Mouse (Mus musculus) liver, embryonic 11.5 days (tissue): ENCODE measurements around the gene B4galt5. TPM values are rescaled to one million over a fixed set of nuclear protein-coding genes. Genes with fewer than 3 reads are reported as not detected.
A peak's percentile ranks its signal among the peaks of the same experiment; 100 is the strongest.

Experiments
- ATAC-seq: fragments of 200-750 bp; cut with Nextera tagmentation; replicated peaks from 2 replicates; pipeline ENCODE4 v1.8.0; 2017; ENCODE audit warnings: moderate number of reproducible peaks, mild to moderate bottlenecking, moderate TSS enrichment, moderate library complexity; ENCODE audit not compliant: low FRiP score
- DNase-seq: peaks from one replicate; pipeline ENCODE4 v3.0.0-alpha.2; 2017; ENCODE audit warnings: low spot score
- H3K27ac ChIP-seq: fragments of 300-500 bp; sonication (generic); 2 replicates; pipeline ENCODE4 v1.5.1; 2014; ENCODE audit warnings: mild to moderate bottlenecking, low read depth, low read length, control low read depth
- H3K27me3 ChIP-seq: fragments of 300-500 bp; sonication (generic); replicated peaks from 2 replicates; pipeline ENCODE4 v1.6.1; 2014; ENCODE audit warnings: low read length, mixed read lengths; ENCODE audit not compliant: control insufficient read depth, insufficient read depth
- H3K36me3 ChIP-seq: fragments of 300-500 bp; sonication (generic); 2 replicates; pipeline ENCODE4 v1.6.1; 2014; ENCODE audit warnings: mild to moderate bottlenecking, low read length, moderate library complexity, mixed read lengths; ENCODE audit not compliant: control insufficient read depth, insufficient read depth
- H3K4me1 ChIP-seq: fragments of 300-500 bp; sonication (generic); replicated peaks from 2 replicates; pipeline ENCODE4 v1.6.1; 2014; ENCODE audit warnings: low read length, mixed read lengths; ENCODE audit not compliant: control insufficient read depth, insufficient read depth
- H3K4me2 ChIP-seq: fragments of 300-500 bp; sonication (generic); 2 replicates; pipeline ENCODE4 v1.6.1; 2014; ENCODE audit warnings: mild to moderate bottlenecking, control low read depth, moderate library complexity
- H3K4me3 ChIP-seq: fragments of 300-500 bp; sonication (generic); 2 replicates; pipeline ENCODE4 v1.5.1; 2014; ENCODE audit warnings: low read depth, low read length, control low read depth
- H3K9ac ChIP-seq: fragments of 300-500 bp; sonication (generic); 2 replicates; pipeline ENCODE4 v1.6.1; 2014; ENCODE audit warnings: low read depth, low read length, control low read depth
- H3K9me3 ChIP-seq: fragments of 300-500 bp; sonication (generic); 2 replicates; pipeline ENCODE4 v1.6.1; 2016; ENCODE audit warnings: low read length, inconsistent platforms, mixed read lengths; ENCODE audit not compliant: control insufficient read depth
- WGBS: fragments of 180-500 bp; shearing (Covaris S2); extraction: QIAGEN DNeasy Blood & Tissue Kit; methylation state at CpG from one replicate; pipeline ENCODE4 v1.1.7; 2014; 5-methylcytosine and 5-hydroxymethylcytosine counted together
- polyA plus RNA-seq: library from polyadenylated mRNA; unstranded; fragments of >200 nt; fragmentation: Nextera tagmentation; extraction: Ambion mirVana; gene quantifications from 2 replicates; pipeline ENCODE4 v1.2.1, GENCODE M21; 2014

The B4galt5 gene
- polyA plus RNA-seq, 1 experiment from 2014 or later: 11.8 TPM

GRCm38 (mm10) chr2:167368328-167368727 is 19.3 kb upstream of the B4galt5 start:
- no peaks in the 10 kb centered on the region for H3K36me3 ChIP-seq
- 35% methylated on average over 7 of the region's 9 CpGs for WGBS
- ATAC-seq: 0 out of 2 replicates have a peak, but pooled peaks have one; percentile 34
- H3K9ac ChIP-seq: no peak overlapping the region
- no peak overlapping the region for H3K27ac ChIP-seq
- no peaks in the 10 kb centered on the region for H3K4me1 ChIP-seq
- no peak overlapping the region for H3K4me3 ChIP-seq
- H3K9me3 ChIP-seq: 0 out of 2 replicates have a peak, but pooled peaks cover 2% of the 10 kb centered on the region
- H3K4me2 ChIP-seq: peak overlapping the region; percentile 43
- no peak for DNase-seq
- H3K27me3 ChIP-seq: no peaks in the 10 kb centered on the region

GRCm38 (mm10) chr2:167367777-167368281 is 18.8 kb upstream of the B4galt5 start:
- ATAC-seq (no peak), DNase-seq (no peak)
- 38% methylated on average over 19 of the region's 20 CpGs for WGBS
- no peaks in the 10 kb centered on the region for H3K4me1 ChIP-seq
- no peak overlapping the region for H3K9ac ChIP-seq
- H3K9me3 ChIP-seq: 0 out of 2 replicates have a peak, but pooled peaks cover 2% of the 10 kb centered on the region
- no peak overlapping the region; the same call in 1 of the 2 replicates for H3K27ac ChIP-seq
- no peak overlapping the region for H3K4me3 ChIP-seq
- H3K4me2 ChIP-seq: peak overlapping the region; percentile 43
- no peaks in the 10 kb centered on the region for H3K27me3 ChIP-seq
- H3K36me3 ChIP-seq: no peaks in the 10 kb centered on the region

GRCm38 (mm10) chr2:167367325-167367724 is 18.3 kb upstream of the B4galt5 start:
- no peak overlapping the region for H3K9ac ChIP-seq
- no peaks in the 10 kb centered on the region for H3K27me3 ChIP-seq
- ATAC-seq (no peak), DNase-seq (no peak)
- H3K4me1 ChIP-seq: no peaks in the 10 kb centered on the region
- 0 out of 2 replicates have a peak, but pooled peaks cover 2% of the 10 kb centered on the region for H3K9me3 ChIP-seq
- no peak overlapping the region for H3K4me3 ChIP-seq
- H3K4me2 ChIP-seq: no peak overlapping the region; the same call in 1 of the 2 replicates
- WGBS: 25% methylated on average over 7 of the region's 7 CpGs
- no peaks in the 10 kb centered on the region for H3K36me3 ChIP-seq
- no peak overlapping the region; the same call in 1 of the 2 replicates for H3K27ac ChIP-seq

DNA sequence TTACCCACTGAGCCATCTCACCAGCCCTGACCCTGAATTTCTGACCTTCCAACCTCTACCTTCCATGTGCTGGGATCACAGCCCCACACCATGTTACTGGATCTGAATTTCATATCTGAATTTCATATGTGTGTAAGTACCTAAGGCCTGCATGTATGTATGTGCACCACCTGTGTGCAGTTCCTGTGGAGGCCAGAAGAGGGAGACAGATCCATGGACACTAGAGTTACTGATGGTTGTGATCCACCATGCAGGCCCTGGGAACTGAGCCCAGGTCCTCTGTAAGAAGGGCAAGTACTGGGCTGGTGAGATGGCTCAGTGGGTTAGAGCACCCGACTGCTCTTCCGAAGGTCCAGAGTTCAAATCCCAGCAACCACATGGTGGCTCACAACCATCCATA is 16.1 kb upstream of the B4galt5 start:
- WGBS: 100% methylated on average over 2 of the region's 2 CpGs
- DNase-seq (no peak), ATAC-seq (no peak)
- H3K27ac ChIP-seq: no peak overlapping the region
- no peak overlapping the region for H3K4me3 ChIP-seq
- 0 out of 2 replicates have a peak, but pooled peaks cover 2% of the 10 kb centered on the region for H3K9me3 ChIP-seq
- H3K27me3 ChIP-seq: no peaks in the 10 kb centered on the region
- H3K9ac ChIP-seq: no peak overlapping the region
- no peak overlapping the region for H3K4me2 ChIP-seq
- H3K36me3 ChIP-seq: no peaks in the 10 kb centered on the region
- H3K4me1 ChIP-seq: no peaks in the 10 kb centered on the region

DNA sequence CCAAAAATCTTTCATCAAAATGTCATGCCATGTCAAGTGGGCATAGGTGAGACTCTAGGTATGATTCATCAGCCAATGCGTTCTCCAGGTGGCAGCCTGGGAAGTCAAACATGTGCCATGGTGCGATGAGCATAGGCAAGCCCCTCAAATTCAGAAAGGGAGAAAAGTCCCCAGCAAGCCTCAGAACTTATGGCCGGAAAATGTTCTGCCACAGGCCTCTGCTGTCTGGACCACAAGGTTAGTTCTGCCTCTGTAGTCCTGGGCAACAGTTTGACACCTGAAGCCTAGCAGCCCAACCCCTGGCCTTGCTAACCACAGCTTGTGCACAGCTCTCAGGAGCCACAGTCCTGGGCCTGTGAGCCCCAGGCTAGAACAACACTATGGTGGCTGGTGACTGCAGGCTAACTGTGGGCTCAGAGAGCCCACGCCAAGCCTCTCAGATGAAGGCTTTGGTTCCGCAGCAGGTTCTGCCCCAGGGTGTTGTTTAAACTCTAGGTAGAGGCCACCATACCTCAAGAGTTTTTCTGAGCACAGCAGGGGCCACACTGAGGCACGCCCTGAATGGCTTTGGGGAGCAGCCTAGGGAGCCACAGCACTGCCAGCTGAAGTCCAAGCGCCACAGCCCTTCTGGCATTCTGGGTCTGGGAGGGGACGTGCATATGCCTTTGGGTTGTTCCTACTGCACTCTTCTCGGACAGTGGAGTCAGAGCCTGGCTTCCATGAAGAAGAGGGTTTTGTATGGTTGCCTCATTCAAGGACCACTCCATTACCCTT is 14.5 kb upstream of the B4galt5 start:
- ATAC-seq (no peak), DNase-seq (no peak)
- H3K4me1 ChIP-seq: no peaks in the 10 kb centered on the region
- no peaks in the 10 kb centered on the region for H3K36me3 ChIP-seq
- no peak overlapping the region for H3K4me3 ChIP-seq
- no peak overlapping the region for H3K27ac ChIP-seq
- 0 out of 2 replicates have a peak, but pooled peaks cover 2% of the 10 kb centered on the region for H3K9me3 ChIP-seq
- H3K9ac ChIP-seq: no peak overlapping the region
- WGBS: 72% methylated on average over 9 of the region's 9 CpGs
- no peak overlapping the region for H3K4me2 ChIP-seq
- no peaks in the 10 kb centered on the region for H3K27me3 ChIP-seq

DNA sequence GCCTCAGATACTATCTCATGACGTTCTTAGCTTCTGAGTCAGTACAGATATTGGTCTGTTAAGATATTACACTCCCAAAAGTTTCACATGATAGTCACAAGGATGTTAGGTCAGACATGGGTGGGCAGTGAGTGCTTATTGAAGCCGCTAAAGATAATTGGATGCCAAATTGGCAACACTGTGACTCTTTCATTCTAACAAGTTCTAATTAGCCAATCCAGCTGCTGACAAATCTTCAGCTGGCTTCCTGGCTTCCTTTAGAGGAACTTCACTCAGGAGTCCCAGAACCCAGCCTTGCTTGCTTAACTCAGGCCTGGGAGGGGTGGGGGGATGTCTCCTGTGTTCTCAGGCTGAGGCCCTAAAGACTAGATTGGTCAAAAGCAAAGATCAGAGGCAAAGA is 9.5 kb upstream of the B4galt5 start:
- no peaks in the 10 kb centered on the region for H3K9me3 ChIP-seq
- no peak overlapping the region for H3K9ac ChIP-seq
- H3K36me3 ChIP-seq: no peaks in the 10 kb centered on the region
- H3K4me3 ChIP-seq: no peak overlapping the region
- WGBS: 63% methylated on average over 2 of the region's 2 CpGs
- no peak overlapping the region for H3K4me2 ChIP-seq
- no peak for ATAC-seq
- no peaks in the 10 kb centered on the region for H3K4me1 ChIP-seq
- DNase-seq: no peak
- H3K27ac ChIP-seq: no peak overlapping the region
- H3K27me3 ChIP-seq: no peaks in the 10 kb centered on the region

- H3K9me3 ChIP-seq: no peaks in the 10 kb centered on the region
- H3K36me3 ChIP-seq: no peaks in the 10 kb centered on the region
- no peaks in the 10 kb centered on the region for H3K27me3 ChIP-seq
- DNase-seq: no peak
- H3K27ac ChIP-seq: no peak overlapping the region
- no peaks in the 10 kb centered on the region for H3K4me1 ChIP-seq
- H3K4me2 ChIP-seq: no peak overlapping the region
- no peak for ATAC-seq
- H3K4me3 ChIP-seq: no peak overlapping the region
- H3K9ac ChIP-seq: no peak overlapping the region
Measured at GRCm38 (mm10) chr2:167356885-167357284, 7.9 kb upstream of the B4galt5 start.

- no peak for DNase-seq
- H3K9me3 ChIP-seq: no peaks in the 10 kb centered on the region
- H3K27me3 ChIP-seq: peaks cover 9% of the 10 kb centered on the region; the same call in 1 of the 2 replicates
- no peak for ATAC-seq
- no peak overlapping the region for H3K27ac ChIP-seq
- H3K4me1 ChIP-seq: peaks cover 14% of the 10 kb centered on the region; the same call in 1 of the 2 replicates
- H3K4me3 ChIP-seq: no peak overlapping the region
- no peak overlapping the region for H3K9ac ChIP-seq
- H3K36me3 ChIP-seq: no peaks in the 10 kb centered on the region
- no peak overlapping the region for H3K4me2 ChIP-seq
- 80% methylated on average over 9 of the region's 9 CpGs for WGBS
Measured at GRCm38 (mm10) chr2:167354611-167355165, 5.7 kb upstream of the B4galt5 start.
